Mouse (Mus musculus) midbrain, embryonic 11.5 days (tissue): ENCODE measurements at regions not wholly inside any gene's neighbourhood (a gene's known extent, or its start where the extent isn't known, plus 50 kb on each side); places are given as distances from the start of the nearest gene placed in this dataset.
A peak's percentile ranks its signal among the peaks of the same experiment; 100 is the strongest.

ENCODE experiments used
- ATAC-seq: fragments of 200-750 bp; cut with Nextera tagmentation; 2 replicates; pipeline ENCODE4 v1.8.0; 2017; ENCODE audit warnings: moderate TSS enrichment, moderate library complexity; ENCODE audit not compliant: low FRiP score
- DNase-seq: peaks from one replicate; pipeline ENCODE4 v3.0.0; 2015; ENCODE audit warnings: low spot score; ENCODE audit errors: missing footprints
- H3K27ac ChIP-seq: fragments of 300-500 bp; sonication (generic); 2 replicates; pipeline ENCODE4 v1.5.1; 2014; ENCODE audit warnings: low read depth, low read length
- H3K27me3 ChIP-seq: fragments of 300-500 bp; sonication (generic); 2 replicates; pipeline ENCODE4 v1.6.1; 2014; ENCODE audit warnings: mild to moderate bottlenecking, low read length, moderate library complexity, mixed read lengths; ENCODE audit not compliant: control insufficient read depth, insufficient read depth
- H3K36me3 ChIP-seq: fragments of 300-500 bp; sonication (generic); 2 replicates; pipeline ENCODE4 v1.6.1; 2014; ENCODE audit warnings: mild to moderate bottlenecking, low read length, moderate library complexity, mixed read lengths; ENCODE audit not compliant: control insufficient read depth, insufficient read depth
- H3K4me1 ChIP-seq: fragments of 300-500 bp; sonication (generic); 2 replicates; pipeline ENCODE4 v1.6.1; 2014; ENCODE audit warnings: low read length; ENCODE audit not compliant: control insufficient read depth, insufficient read depth
- H3K4me2 ChIP-seq: fragments of 300-500 bp; sonication (generic); 2 replicates; pipeline ENCODE4 v1.6.1; 2014; ENCODE audit warnings: mild to moderate bottlenecking, moderate library complexity
- H3K4me3 ChIP-seq: fragments of 300-500 bp; sonication (generic); 2 replicates; pipeline ENCODE4 v1.5.1; 2014; ENCODE audit warnings: low read depth, low read length
- H3K9ac ChIP-seq: fragments of 300-500 bp; sonication (generic); 2 replicates; pipeline ENCODE4 v1.6.1; 2014; ENCODE audit warnings: low read length
- H3K9me3 ChIP-seq: fragments of 300-500 bp; sonication (generic); 2 replicates; pipeline ENCODE4 v1.6.1; 2016; ENCODE audit warnings: low read length; ENCODE audit not compliant: control insufficient read depth
- WGBS: fragments of 180-500 bp; shearing (Covaris S2); extraction: QIAGEN DNeasy Blood & Tissue Kit; methylation state at CpG from one replicate; pipeline ENCODE4 v1.1.7; 2014; 5-methylcytosine and 5-hydroxymethylcytosine counted together

- ATAC-seq (no peak), DNase-seq (no peak)
- Histone ChIP-seq H3K4me1 (peaks cover 12% of the 10 kb centered on the region), H3K27ac (no peak overlapping the region), H3K4me3 (no peak overlapping the region), H3K36me3 (no peaks in the 10 kb centered on the region), H3K9me3 (no peaks in the 10 kb centered on the region), H3K9ac (no peak overlapping the region), H3K4me2 (no peak overlapping the region), H3K27me3 (no peaks in the 10 kb centered on the region)
- WGBS, result 82% methylated on average over 3 of the region's 3 CpGs
Measured at GRCm38 (mm10) chr1:76244721-76245120, 698.7 kb downstream of the Slc4a3 start.

- H3K27me3 ChIP-seq, result no peaks in the 10 kb centered on the region
- no peak overlapping the region for H3K27ac ChIP-seq
- no peak overlapping the region for H3K4me3 ChIP-seq
- H3K4me2 ChIP-seq, result no peak overlapping the region
- no peaks in the 10 kb centered on the region for H3K36me3 ChIP-seq
- H3K9ac ChIP-seq, result no peak overlapping the region
- peaks cover 12% of the 10 kb centered on the region for H3K4me1 ChIP-seq
- ATAC-seq, result peak; percentile 76; the same call in 1 of the 2 replicates
- H3K9me3 ChIP-seq, result no peaks in the 10 kb centered on the region
- WGBS, result 22% methylated on average over 8 of the region's 8 CpGs
- DNase-seq, result peak; percentile 86
Measured at GRCm38 (mm10) chr1:76246181-76246796, 700.2 kb downstream of the Slc4a3 start.

GRCm38 (mm10) chr1:76247126-76247525 is 701.1 kb downstream of the Slc4a3 start:
- no peaks in the 10 kb centered on the region for H3K9me3 ChIP-seq
- no peaks in the 10 kb centered on the region for H3K36me3 ChIP-seq
- DNase-seq, result no peak
- H3K4me1 ChIP-seq, result peaks cover 12% of the 10 kb centered on the region
- H3K27ac ChIP-seq, result no peak overlapping the region
- WGBS, result 63% methylated on average over 8 of the region's 8 CpGs
- no peak overlapping the region for H3K4me2 ChIP-seq
- H3K4me3 ChIP-seq, result no peak overlapping the region
- H3K9ac ChIP-seq, result no peak overlapping the region
- no peak for ATAC-seq
- H3K27me3 ChIP-seq, result no peaks in the 10 kb centered on the region

GRCm38 (mm10) chr1:76258217-76258616 is 712.2 kb downstream of the Slc4a3 start:
- WGBS, result 83% methylated on average over 4 of the region's 4 CpGs
- ATAC-seq, result no peak
- H3K4me2 ChIP-seq, result no peak overlapping the region
- no peak for DNase-seq
- H3K9me3 ChIP-seq, result no peaks in the 10 kb centered on the region
- H3K36me3 ChIP-seq, result no peaks in the 10 kb centered on the region
- H3K27ac ChIP-seq, result no peak overlapping the region
- H3K9ac ChIP-seq, result no peak overlapping the region
- H3K4me1 ChIP-seq, result no peaks in the 10 kb centered on the region
- H3K4me3 ChIP-seq, result no peak overlapping the region
- H3K27me3 ChIP-seq, result no peaks in the 10 kb centered on the region

DNA sequence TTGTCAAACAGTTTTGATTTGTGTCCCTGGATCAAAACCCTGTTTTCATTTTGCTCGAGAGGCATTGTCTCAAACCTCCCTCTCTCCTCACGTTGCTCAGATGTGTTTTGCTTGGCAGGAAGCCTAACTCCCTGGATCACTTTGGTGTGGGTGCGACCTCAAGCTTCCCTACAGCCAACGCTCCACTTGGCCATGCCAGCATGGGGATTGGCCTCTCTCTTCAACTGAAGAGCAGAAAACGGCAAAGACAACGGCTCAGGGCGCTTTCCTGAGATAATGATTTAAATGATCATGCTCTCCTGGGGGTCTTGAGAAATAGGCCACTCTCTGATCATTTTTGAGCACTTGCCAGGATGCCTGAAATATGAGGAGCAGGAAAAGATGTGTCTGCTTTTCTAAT is 730.1 kb downstream of the Slc4a3 start:
- Histone ChIP-seq H3K9me3 (no peaks in the 10 kb centered on the region), H3K4me1 (no peaks in the 10 kb centered on the region), H3K4me3 (no peak overlapping the region), H3K27me3 (no peaks in the 10 kb centered on the region), H3K4me2 (no peak overlapping the region), H3K36me3 (no peaks in the 10 kb centered on the region), H3K27ac (no peak overlapping the region), H3K9ac (no peak overlapping the region)
- ATAC-seq, result no peak
- DNase-seq, result no peak
- WGBS, result 66% methylated on average over 7 of the region's 7 CpGs

DNA sequence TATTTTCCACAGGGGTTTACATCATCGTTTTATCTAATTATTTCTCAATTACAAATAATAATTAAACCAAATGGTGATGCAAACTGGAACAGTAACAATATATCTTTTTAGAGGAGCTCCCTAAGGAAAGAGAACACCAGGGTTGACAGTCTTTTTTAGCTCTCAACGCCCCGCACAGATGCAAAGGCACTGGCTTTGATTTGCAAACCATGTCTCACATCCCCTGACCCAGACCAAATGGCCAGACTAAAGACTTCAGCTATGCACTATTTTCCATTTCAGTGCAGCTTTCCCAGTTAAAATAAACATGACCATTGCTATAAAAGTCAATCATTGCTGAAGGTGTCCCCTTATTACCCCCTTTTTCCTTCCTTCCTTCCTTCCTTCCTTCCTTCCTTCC is 730.6 kb downstream of the Slc4a3 start:
- Histone ChIP-seq H3K4me2 (no peak overlapping the region), H3K4me1 (no peaks in the 10 kb centered on the region), H3K9ac (no peak overlapping the region), H3K27me3 (no peaks in the 10 kb centered on the region), H3K36me3 (no peaks in the 10 kb centered on the region), H3K4me3 (no peak overlapping the region), H3K27ac (no peak overlapping the region), H3K9me3 (no peaks in the 10 kb centered on the region)
- DNase-seq (no peak), ATAC-seq (no peak)
- WGBS, result 82% methylated on average over 3 of the region's 3 CpGs

- 78% methylated on average over 3 of the region's 3 CpGs for WGBS
- DNase-seq (no peak), ATAC-seq (no peak)
- Histone ChIP-seq H3K27ac (no peak overlapping the region), H3K4me3 (no peak overlapping the region), H3K9me3 (no peaks in the 10 kb centered on the region), H3K4me2 (no peak overlapping the region), H3K36me3 (no peaks in the 10 kb centered on the region), H3K9ac (no peak overlapping the region), H3K4me1 (no peaks in the 10 kb centered on the region), H3K27me3 (no peaks in the 10 kb centered on the region)
Measured at GRCm38 (mm10) chr1:76283322-76283721, 737.3 kb downstream of the Slc4a3 start.

GRCm38 (mm10) chr1:76322943-76323559 is 777.0 kb downstream of the Slc4a3 start:
- Histone ChIP-seq H3K27ac (no peak overlapping the region), H3K27me3 (no peaks in the 10 kb centered on the region), H3K9ac (no peak overlapping the region), H3K4me2 (no peak overlapping the region), H3K9me3 (no peaks in the 10 kb centered on the region), H3K36me3 (no peaks in the 10 kb centered on the region), H3K4me1 (no peaks in the 10 kb centered on the region), H3K4me3 (no peak overlapping the region)
- 90% methylated on average over 4 of the region's 4 CpGs for WGBS
- DNase-seq (no peak), ATAC-seq (no peak)

- H3K4me3 ChIP-seq, result no peak overlapping the region
- no peaks in the 10 kb centered on the region for H3K4me1 ChIP-seq
- no peaks in the 10 kb centered on the region for H3K9me3 ChIP-seq
- no peak overlapping the region for H3K9ac ChIP-seq
- no peaks in the 10 kb centered on the region for H3K36me3 ChIP-seq
- H3K27me3 ChIP-seq, result no peaks in the 10 kb centered on the region
- no peak overlapping the region for H3K27ac ChIP-seq
- 86% methylated on average over 4 of the region's 4 CpGs for WGBS
- H3K4me2 ChIP-seq, result no peak overlapping the region
- DNase-seq, result no peak
- no peak for ATAC-seq
Measured at GRCm38 (mm10) chr1:76323592-76323991, 777.5 kb downstream of the Slc4a3 start.
